Comparison of ENCODE assay signal across 7 mouse cellular contexts in the genomic region with DNA sequence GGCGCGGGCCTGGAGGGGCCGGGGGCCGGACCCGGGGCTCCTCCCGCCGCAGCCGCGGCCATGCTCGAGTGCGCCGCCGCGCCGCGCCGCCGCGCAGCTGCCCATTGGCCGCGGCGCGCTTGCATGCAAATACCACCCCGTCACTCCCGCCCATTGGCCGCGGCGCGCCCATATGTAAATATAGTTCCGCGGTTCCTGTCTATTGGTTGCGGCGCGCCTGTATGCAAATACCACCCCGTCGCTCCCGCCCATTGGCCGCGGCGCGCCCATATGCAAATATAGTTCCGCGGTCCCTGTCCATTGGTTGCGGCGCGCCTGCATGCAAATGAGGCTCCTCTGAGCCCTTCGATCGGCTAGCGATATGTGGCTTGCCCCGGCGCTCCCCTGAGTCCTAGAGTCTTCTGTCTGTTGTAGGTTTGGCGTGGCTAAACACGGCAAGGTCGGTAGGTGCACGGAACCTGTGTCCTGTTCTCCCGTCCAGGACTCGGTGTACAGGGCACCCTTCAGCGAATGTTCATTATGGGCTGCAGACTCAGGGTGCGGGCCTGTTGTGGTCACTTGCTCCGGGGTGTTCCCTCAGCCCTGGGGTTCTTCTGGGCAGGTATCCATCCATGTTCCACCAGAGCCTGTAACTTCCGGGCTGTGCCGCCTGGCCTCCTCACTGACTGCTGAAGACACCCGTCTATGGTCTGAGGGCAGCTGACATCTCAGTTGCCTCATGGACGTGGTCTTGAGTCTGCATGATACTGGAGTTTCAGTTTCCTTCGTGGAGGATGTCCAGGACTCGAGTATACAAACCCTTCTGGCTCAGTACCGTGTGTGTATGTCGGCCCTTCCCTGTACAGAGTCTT. TPM values are rescaled to one million over a fixed set of nuclear protein-coding genes. Genes with fewer than 3 reads are reported as not detected.
DNase-seq lines count a peak whose midpoint lies in the region; ATAC-seq lines count a peak whose summit lies in the region.

Gene Cables2 (minus strand): TSS at position 103 of the 851 bp plus-strand sequence.

- no peaks in the 10 kb centered on the region for H3K27me3 ChIP-seq in embryonic facial prominence, embryonic 11.5 days (ENCODE audit: control insufficient read depth, insufficient read depth, low read length)
- H3K27me3 ChIP-seq in limb, embryonic 10.5 days (ENCODE audit: low read depth, poor library complexity, severe bottlenecking) = peaks cover 13% of the 10 kb centered on the region
- peaks cover 16% of the 10 kb centered on the region for H3K27me3 ChIP-seq in midbrain, embryonic 13.5 days

- H3K4me1 ChIP-seq in embryonic facial prominence, embryonic 11.5 days (ENCODE audit: control insufficient read depth, insufficient read depth, low read length) = peaks cover 6% of the 10 kb centered on the region; the same call in 1 of the 2 replicates
- peaks cover 49% of the 10 kb centered on the region for H3K4me1 ChIP-seq in limb, embryonic 10.5 days
- H3K4me1 ChIP-seq in midbrain, embryonic 13.5 days (replicated peaks) = peaks cover 41% of the 10 kb centered on the region

- H3K9me3 ChIP-seq in embryonic facial prominence, embryonic 11.5 days (replicated peaks; ENCODE audit: control insufficient read depth, low read length) = no peaks in the 10 kb centered on the region
- no peaks in the 10 kb centered on the region for H3K9me3 ChIP-seq in limb, embryonic 10.5 days (replicated peaks)
- no peaks in the 10 kb centered on the region for H3K9me3 ChIP-seq in midbrain, embryonic 13.5 days

- WGBS in embryonic facial prominence, embryonic 11.5 days = 10% methylated on average over 47 of the region's 68 CpGs
- WGBS in limb, embryonic 10.5 days = 12% methylated on average over 68 of the region's 68 CpGs
- WGBS in midbrain, embryonic 13.5 days = 8% methylated on average over 59 of the region's 68 CpGs

- H3K9ac ChIP-seq in embryonic facial prominence, embryonic 11.5 days (replicated peaks; ENCODE audit: low read length) = peak within 1 kb of the TSS; percentile 88
- peak within 1 kb of the TSS; percentile 94 for H3K9ac ChIP-seq in midbrain, embryonic 13.5 days (replicated peaks)

- peak; percentile 93 for ATAC-seq in embryonic facial prominence, embryonic 11.5 days (replicated peaks; ENCODE audit: insufficient number of reproducible peaks, low FRiP score, low TSS enrichment, low read depth)
- ATAC-seq in granulocyte monocyte progenitor cell, adult 5-6 weeks (replicated peaks; ENCODE audit: poor library complexity, severe bottlenecking) = peak; percentile 66
- ATAC-seq in midbrain, embryonic 13.5 days = peak; percentile 94

- no peak within 1 kb of the TSS for H3K27ac ChIP-seq in embryonic facial prominence, embryonic 11.5 days (replicated peaks; ENCODE audit: low read depth, low read length)
- H3K27ac ChIP-seq in limb, embryonic 10.5 days = peak within 1 kb of the TSS; percentile 93
- H3K27ac ChIP-seq in midbrain, embryonic 13.5 days = peak within 1 kb of the TSS; percentile 83

- no peaks in the 10 kb centered on the region for H3K36me3 ChIP-seq in embryonic facial prominence, embryonic 11.5 days (replicated peaks; ENCODE audit: control insufficient read depth, insufficient read depth, low read depth, low read length)
- peaks cover 30% of the 10 kb centered on the region for H3K36me3 ChIP-seq in limb, embryonic 10.5 days
- H3K36me3 ChIP-seq in midbrain, embryonic 13.5 days = peaks cover 9% of the 10 kb centered on the region; the same call in 1 of the 2 replicates

- H3K4me3 ChIP-seq in embryonic facial prominence, embryonic 11.5 days (ENCODE audit: low read depth, low read length) = peak within 1 kb of the TSS; percentile 84
- H3K4me3 ChIP-seq in limb, embryonic 10.5 days = peak within 1 kb of the TSS; percentile 82
- peak within 1 kb of the TSS; percentile 90 for H3K4me3 ChIP-seq in midbrain, embryonic 13.5 days (replicated peaks)

- H3K4me2 ChIP-seq in embryonic facial prominence, embryonic 11.5 days (ENCODE audit: low read depth, low read length) = peak within 1 kb of the TSS; percentile 88
- H3K4me2 ChIP-seq in midbrain, embryonic 13.5 days (replicated peaks) = peak within 1 kb of the TSS; percentile 92

- DNase-seq in adrenal gland, postnatal 14 days = peak; percentile 96
- DNase-seq in embryonic facial prominence, embryonic 11.5 days (ENCODE audit: low spot score) = peak; percentile 98
- peak; percentile 98 for DNase-seq in kidney, adult 11 months
- peak; percentile 94 for DNase-seq in limb, embryonic 10.5 days (ENCODE audit: low spot score)
- peak; percentile 86 for DNase-seq in spleen, adult 12 weeks (ENCODE audit: low spot score)

RNA-seq across cellular contexts. Expression of gene Cables2, which starts in this region (rescaled TPM):
- 17.8 and 18.4 TPM in 2 replicates for total RNA-seq in adrenal gland, postnatal 14 days (2021)
- 14.5 and 14.8 TPM in 2 replicates for polyA plus RNA-seq in embryonic facial prominence, embryonic 11.5 days (2014; fragmentation: Nextera tagmentation; extraction: Ambion mirVana)
- total RNA-seq in granulocyte monocyte progenitor cell, adult 5-6 weeks (2014; fragmentation: Nextera tagmentation) = 13.3 and 25.8 TPM in 2 replicates
- total RNA-seq in granulocyte monocyte progenitor cell, adult 5-6 weeks (2017) = 7.4 and 15.0 TPM in 2 replicates
- 14.6 and 16.4 TPM in 2 replicates for polyA plus RNA-seq in limb, embryonic 10.5 days (2016; fragmentation: Nextera tagmentation; extraction: Ambion mirVana)
- polyA plus RNA-seq in midbrain, embryonic 13.5 days (2015; fragmentation: Nextera tagmentation; extraction: Ambion mirVana) = 18.2 and 21.6 TPM in 2 replicates
